Mouse (Mus musculus): ENCODE measurements around the gene Olfr30. TPM values are rescaled to one million over a fixed set of nuclear protein-coding genes. Genes with fewer than 3 reads are reported as not detected.
"Not testable (repeated sequence)": the region's sequence is repeated elsewhere in the genome, so short reads cannot be mapped to it uniquely, and the experiment has no call there.

Olfr30 gene
- total RNA-seq (2021), result not detected
- long read RNA-seq, experiment 1, result 0 reads
- long read RNA-seq, experiment 2, result 0 reads

- DNase-seq (ENCODE audit: low spot score in 2 of 2), result no peak
Observed at GRCm38 (mm10) chr11:58462170-58462569, at the start of gene Olfr30. Gene Olfr30, minus strand, starts transcription at chr11:58462270.

- not testable (repeated sequence) for DNase-seq (ENCODE audit: low spot score in 2 of 2)
Observed at GRCm38 (mm10) chr11:58509058-58509457, 47.0 kb upstream of the Olfr30 start.

GRCm38 (mm10) chr11:58502472-58502871 is 40.4 kb upstream of the Olfr30 start, which contains the start of gene Olfr331:
Gene Olfr331, minus strand, starts transcription at chr11:58502572.
- not testable (repeated sequence) for DNase-seq (ENCODE audit: low spot score in 2 of 2)

- DNase-seq (ENCODE audit: low spot score in 2 of 2), result peak in 1 of 2 experiments; percentile 35
Observed at GRCm38 (mm10) chr11:58499290-58499689, 37.2 kb upstream of the Olfr30 start.

GRCm38 (mm10) chr11:58498761-58499160 is 36.7 kb upstream of the Olfr30 start:
- DNase-seq (ENCODE audit: low spot score in 2 of 2), result no peak

DNA sequence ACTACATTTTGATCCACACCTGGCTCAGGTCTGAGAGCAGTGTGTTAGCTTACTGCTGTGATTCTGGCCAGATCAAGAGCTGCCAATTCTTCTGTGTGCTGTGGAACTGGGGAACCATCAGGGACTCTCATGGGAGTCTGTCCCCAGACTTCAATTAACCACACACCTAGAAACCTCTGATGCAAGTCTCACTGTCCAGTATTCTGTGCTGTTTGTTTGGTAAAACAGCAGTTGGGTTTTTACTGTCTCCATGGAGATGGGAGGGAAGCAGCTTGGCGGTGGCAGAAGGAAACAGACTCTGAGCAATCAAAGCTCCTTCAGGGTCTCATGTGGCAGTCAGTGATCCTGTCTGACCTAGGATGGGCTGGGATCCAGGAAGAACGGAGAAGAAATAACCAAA is 30.4 kb upstream of the Olfr30 start, which contains the start of gene Olfr332:
Gene Olfr332 (minus strand): TSS at position 101 of the 400 bp plus-strand sequence.
- no peak for DNase-seq (ENCODE audit: low spot score in 2 of 2)

DNA sequence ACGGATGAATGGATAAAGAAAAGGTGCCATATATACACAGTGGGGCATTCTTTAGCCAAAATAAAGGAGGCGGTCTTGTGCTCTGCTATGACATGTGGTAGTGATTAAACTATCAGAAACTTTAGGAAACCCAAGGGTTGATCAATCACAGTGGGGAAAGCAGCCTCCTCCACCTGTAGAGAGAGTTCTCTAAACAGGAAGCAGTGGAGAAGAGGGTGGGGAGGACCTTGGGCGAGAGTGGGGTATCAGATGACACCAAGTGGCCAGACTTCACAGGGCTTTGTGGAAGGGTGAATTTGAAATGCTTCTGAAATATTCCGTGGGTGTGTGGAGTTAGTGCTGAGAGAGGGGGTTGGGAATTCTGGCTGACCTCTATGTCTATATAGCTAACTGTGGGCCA is 8.5 kb downstream of the Olfr30 start:
- no peak for DNase-seq (ENCODE audit: low spot score in 2 of 2)

DNA sequence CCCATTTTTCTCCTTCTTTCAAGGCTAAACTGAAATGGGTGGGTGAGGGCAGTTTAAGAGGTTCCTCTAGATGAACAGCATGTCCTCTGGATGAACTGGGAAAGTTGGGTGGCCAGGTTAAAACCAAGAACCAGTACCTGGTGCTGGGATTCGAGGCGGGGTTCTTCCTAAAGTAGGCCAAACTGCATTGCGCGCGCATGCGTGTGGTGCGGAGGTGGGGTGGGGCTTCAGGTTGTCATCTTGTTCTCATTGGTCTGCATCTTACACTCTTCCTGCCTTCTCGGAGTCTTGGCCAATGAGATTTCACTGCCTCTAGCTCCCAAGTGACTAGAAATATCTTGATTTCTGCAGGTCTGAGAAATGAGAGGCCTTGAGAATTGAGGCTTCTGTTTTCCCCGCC is 9.3 kb downstream of the Olfr30 start, which contains the start of gene Lypd9:
Gene Lypd9 (minus strand): TSS at position 165 of the 400 bp plus-strand sequence.
- DNase-seq (ENCODE audit: low spot score in 2 of 2), result no peak

DNA sequence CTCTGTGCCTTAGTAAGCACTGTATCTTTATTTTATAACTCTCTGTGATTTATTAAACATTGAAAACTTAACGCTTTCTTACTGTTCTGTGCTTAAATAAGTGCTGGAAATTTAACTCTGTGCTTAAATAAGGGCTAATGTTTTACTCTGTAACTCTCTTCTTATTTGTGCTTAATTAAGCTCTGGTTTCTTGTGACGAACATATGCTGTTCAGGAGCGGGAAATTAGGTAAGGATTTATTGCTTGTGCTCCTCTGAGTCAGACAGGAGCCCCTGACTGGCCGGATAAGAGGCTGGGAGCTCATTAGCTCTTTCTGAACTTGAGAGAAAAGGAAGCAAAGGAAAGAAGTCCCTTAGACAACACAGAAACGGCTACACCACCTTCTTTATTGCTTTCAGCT is 24.2 kb downstream of the Olfr30 start:
- no peak for DNase-seq (ENCODE audit: low spot score in 2 of 2)

GRCm38 (mm10) chr11:58432259-58432658 is 29.8 kb downstream of the Olfr30 start, which contains the start of gene Gm12253:
Gene Gm12253, plus strand, starts transcription at chr11:58432559.
- DNase-seq (ENCODE audit: low spot score in 2 of 2), result no peak

DNA sequence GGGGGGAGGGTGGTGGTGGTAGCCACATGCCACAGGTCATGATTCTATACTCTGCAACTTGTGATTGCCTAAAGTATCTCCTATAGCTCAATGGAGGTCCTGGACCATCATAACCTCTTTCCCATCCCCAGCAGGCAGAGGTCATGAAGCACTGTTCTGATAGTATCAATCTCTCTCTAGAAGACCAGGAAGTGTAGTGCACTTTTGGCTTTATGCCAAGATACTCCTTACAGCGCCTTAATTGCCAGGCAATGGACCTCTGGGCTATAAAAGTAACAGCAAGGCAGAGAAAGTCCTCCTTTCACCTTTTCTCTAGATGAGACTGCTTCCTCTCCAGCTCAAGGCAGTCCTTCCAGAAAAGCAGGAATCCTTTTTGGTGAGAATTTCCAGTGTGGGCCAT is 41.3 kb downstream of the Olfr30 start, which contains the start of gene 1810065E05Rik:
Gene 1810065E05Rik (plus strand): TSS at position 297 of the 400 bp plus-strand sequence.
- DNase-seq (ENCODE audit: low spot score in 2 of 2), result no peak

DNA sequence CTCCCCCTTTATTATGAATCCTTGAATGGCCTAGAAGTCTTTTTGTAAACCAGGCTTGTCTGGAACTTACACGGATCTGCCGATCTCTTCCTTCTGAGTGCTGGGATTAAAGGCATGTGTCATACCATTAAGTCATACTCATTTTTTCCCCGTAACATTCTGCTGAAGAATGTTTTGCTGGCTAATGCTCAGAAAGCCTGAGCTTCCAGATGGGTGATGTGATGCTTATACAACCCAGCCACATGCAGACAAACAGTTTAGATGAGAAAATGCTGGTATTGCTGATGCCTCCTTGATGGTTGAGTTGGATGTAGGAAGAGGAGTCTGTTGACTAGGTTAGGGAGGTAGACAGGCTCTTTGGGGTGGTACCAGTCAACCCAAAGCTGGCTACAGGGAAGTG is 43.7 kb downstream of the Olfr30 start:
- peak in 1 of 2 experiments; percentile 12 for DNase-seq (ENCODE audit: low spot score in 2 of 2)

DNA sequence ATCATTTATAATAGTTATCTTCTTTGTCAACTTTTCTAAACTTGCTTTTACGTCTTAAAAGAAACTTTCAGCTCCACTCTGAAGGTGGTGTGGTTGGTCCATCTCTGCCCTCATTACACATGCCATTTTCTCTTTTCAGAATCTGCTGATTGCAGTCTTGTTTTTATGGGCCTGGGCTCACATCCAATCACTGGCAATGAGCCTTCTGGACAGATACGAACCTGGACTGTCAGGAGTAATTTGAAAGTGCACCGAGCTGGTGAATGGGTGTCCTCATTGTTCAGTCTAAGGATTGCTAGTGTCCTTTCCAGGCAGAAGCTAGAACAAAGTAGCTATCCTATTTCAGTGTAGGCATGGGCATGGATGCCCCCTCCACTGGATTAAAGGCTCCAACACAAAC is 54.0 kb downstream of the Olfr30 start:
- no peak for DNase-seq (ENCODE audit: low spot score in 2 of 2)

Other genes starting within 250 kb of the Olfr30 start
- not detected for gene 4930438A08Rik, start 187.5 kb downstream of the Olfr30 start, total RNA-seq (2021)
- 10 to 100 TPM; 20.1 to 20.2 TPM for gene Zfp692, start 155.2 kb downstream of the Olfr30 start, total RNA-seq (2021)
- gene Zfp672, start 131.9 kb downstream of the Olfr30 start, total RNA-seq (2021), result 10 to 100 TPM; 47.7 to 52.0 TPM
- gene Sh3bp5l, start 131.5 kb downstream of the Olfr30 start, total RNA-seq (2021), result 10 to 100 TPM; 67.1 to 69.3 TPM
- under 1 TPM in 1 of 2 experiments, not detected in 1; 0.37 TPM for gene Lypd8, start 83.2 kb downstream of the Olfr30 start, total RNA-seq (2021)
- not detected for gene 1810065E05Rik, start 41.2 kb downstream of the Olfr30 start, total RNA-seq (2021)
- not detected for gene Gm12253, start 29.7 kb downstream of the Olfr30 start, total RNA-seq (2021)
- not detected for gene Lypd9, start 9.3 kb downstream of the Olfr30 start, total RNA-seq (2021)
- gene Olfr332, start 30.3 kb upstream of the Olfr30 start, total RNA-seq (2021), result not detected
- gene Olfr331, start 40.3 kb upstream of the Olfr30 start, total RNA-seq (2021), result not detected
- gene Olfr330, start 72.6 kb upstream of the Olfr30 start, total RNA-seq (2021), result not detected
- not detected for gene Olfr329-ps, start 84.2 kb upstream of the Olfr30 start, total RNA-seq (2021)
- gene Olfr328, start 93.4 kb upstream of the Olfr30 start, total RNA-seq (2021), result under 1 TPM in 1 of 2 experiments, not detected in 1; 0.18 TPM
- gene Olfr224, start 108.3 kb upstream of the Olfr30 start, total RNA-seq (2021), result not detected
- gene Olfr325, start 115.5 kb upstream of the Olfr30 start, total RNA-seq (2021), result not detected
- gene Olfr324, start 132.8 kb upstream of the Olfr30 start, total RNA-seq (2021), result not detected
- gene 2210407C18Rik, start 153.8 kb upstream of the Olfr30 start, total RNA-seq (2021), result not detected
- not detected for gene Olfr323, start 168.2 kb upstream of the Olfr30 start, total RNA-seq (2021)
- gene Trim58, start 178.2 kb upstream of the Olfr30 start, total RNA-seq (2021), result not detected
- not detected for gene Olfr322, start 196.5 kb upstream of the Olfr30 start, total RNA-seq (2021)
- gene Olfr320, start 218.8 kb upstream of the Olfr30 start, total RNA-seq (2021), result not detected
- gene Olfr319, start 236.9 kb upstream of the Olfr30 start, total RNA-seq (2021), result not detected